Comparison of ENCODE assay signal across 7 mouse cellular contexts in the genomic region with DNA sequence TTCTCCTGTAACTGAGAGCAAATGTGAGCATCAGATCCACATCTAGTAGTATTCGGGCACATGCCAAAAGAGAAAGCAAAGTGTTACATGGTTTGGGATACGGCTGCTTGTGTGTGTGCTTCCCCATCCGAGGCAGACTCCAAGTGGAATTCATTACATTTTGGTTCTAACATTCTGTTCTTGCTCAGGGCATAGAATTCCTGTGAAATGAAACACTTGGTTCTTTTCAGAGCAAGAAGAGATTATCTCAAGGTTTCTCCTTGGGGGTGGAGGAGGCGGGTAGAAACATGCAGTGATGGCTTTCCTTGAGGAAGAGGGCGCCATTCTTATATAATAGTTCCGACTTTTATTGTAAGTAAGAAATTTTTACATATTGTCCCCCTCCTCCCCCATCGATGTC. TPM values are rescaled to one million over a fixed set of nuclear protein-coding genes. Genes with fewer than 3 reads are reported as not detected.
DNase-seq lines count a peak whose midpoint lies in the region; ATAC-seq lines count a peak whose summit lies in the region.

No protein-coding gene starts in this region.

- no peaks in the 10 kb centered on the region for H3K36me3 ChIP-seq in forebrain, embryonic 10.5 days (replicated peaks)

- WGBS in forebrain, embryonic 10.5 days, result 67% methylated on average over 7 of the region's 7 CpGs

- 0 out of 2 replicates have a peak overlapping the region, but pooled peaks have one; percentile 99 for H3K27ac ChIP-seq in forebrain, embryonic 10.5 days

- peaks cover 57% of the 10 kb centered on the region for H3K4me1 ChIP-seq in forebrain, embryonic 10.5 days

- no peak for ATAC-seq in megakaryocyte progenitor cell, adult 5-6 weeks (replicated peaks; ENCODE audit: poor library complexity)

- no peaks in the 10 kb centered on the region for H3K27me3 ChIP-seq in forebrain, embryonic 10.5 days (ENCODE audit: poor library complexity, severe bottlenecking)

- H3K4me3 ChIP-seq in forebrain, embryonic 10.5 days, result peak overlapping the region; percentile 84

- intact Hi-C loops in left cerebral cortex, postnatal 4 days (cut with DNase I), result loop anchor here (10.0 kb wide), 1 partner anchor 102 kb away; no protein-coding TSS in a partner anchor

- peak; percentile 29 to 61 for DNase-seq in left cerebral cortex, adult 18-20 months (ENCODE audit: low spot score in 2 of 2)
- DNase-seq in left cerebral cortex, postnatal 4 days, result no peak
- DNase-seq in adipocyte (ENCODE audit: low spot score) (peak; percentile 65), liver (peak; percentile 44)
- DNase-seq in forebrain, embryonic 10.5 days (ENCODE audit: extremely low spot score, low spot score), result no peak
- no peak for DNase-seq in urinary bladder, adult 18-20 months (ENCODE audit: low spot score in 2 of 2)

- H3K9me3 ChIP-seq in forebrain, embryonic 10.5 days, result no peaks in the 10 kb centered on the region

RNA-seq across cellular contexts. Expression of a gene that starts 30.6 kb away (rescaled TPM):
- total RNA-seq in left cerebral cortex, adult 18-20 months (2021), result 100 to 1,000 TPM; 141 to 157 TPM
- total RNA-seq in left cerebral cortex, postnatal 4 days (2021), result 10 to 100 TPM; 70.8 to 76.0 TPM
- 37.6 and 40.0 TPM in 2 replicates for polyA plus RNA-seq in forebrain, embryonic 10.5 days (2016; fragmentation: Nextera tagmentation; extraction: Ambion mirVana)
- 542 and 611 TPM in 2 replicates for total RNA-seq in megakaryocyte progenitor cell, adult 5-6 weeks (2015)
- 545 and 581 TPM in 2 replicates for total RNA-seq in megakaryocyte progenitor cell, adult 5-6 weeks (2017)

Comparison
In these comparisons a context has a peak if more than half of its experiments do, and no peak if none do; other contexts are left out.
1. DNase-seq: peak in left cerebral cortex, adult 18-20 months (2 of 2), adipocyte (single experiment) and liver (single experiment); none in left cerebral cortex, postnatal 4 days (single experiment), forebrain, embryonic 10.5 days (single experiment) and urinary bladder, adult 18-20 months (0 of 2).